Mouse (Mus musculus) gastrocnemius, postnatal 4 days (tissue): ENCODE results near the gene Lsp1. TPM values are rescaled to one million over a fixed set of nuclear protein-coding genes. Genes with fewer than 3 reads are reported as not detected.

Experiments
- DNase-seq, 2 experiments: peaks; one replicate each; pipeline ENCODE4 v3.0.0; 2021 to 2022; ENCODE audit warnings: low spot score in 2 of 2, mixed read lengths in 2 of 2
- total RNA-seq, 2 experiments: library from RNA; stranded (reverse); gene quantifications; 2 replicates each; pipeline ENCODE4 v1.2.3; 2021

Gene Lsp1
- total RNA-seq, 2 experiments from 2014 or later, result 26.3 to 28.7 TPM

- DNase-seq, result no peak
Measured at GRCm38 (mm10) chr7:142475641-142476040, 15.0 kb downstream of the Lsp1 start.

DNA sequence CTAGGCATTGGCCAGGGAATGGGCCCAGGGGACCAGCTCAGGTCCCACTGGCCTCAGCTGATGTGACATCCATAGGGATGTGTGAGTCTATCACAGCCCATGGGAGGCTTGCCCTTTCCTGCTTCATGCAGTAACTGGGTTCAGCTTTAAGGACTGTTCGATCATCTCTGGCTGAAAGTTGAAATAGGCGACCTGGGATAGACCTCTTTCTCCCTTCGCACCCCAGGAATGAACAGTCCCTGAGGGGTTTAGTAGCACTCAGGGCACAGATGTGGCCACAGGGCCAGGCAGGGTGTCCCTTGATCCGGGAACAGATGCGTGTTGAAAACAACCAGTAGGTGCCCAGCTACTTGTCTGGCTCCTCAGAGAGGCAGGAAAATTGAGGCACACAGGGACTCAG is 15.7 kb downstream of the Lsp1 start:
- no peak for DNase-seq

- DNase-seq, result no peak
Measured at GRCm38 (mm10) chr7:142476795-142477452, 16.3 kb downstream of the Lsp1 start.

DNA sequence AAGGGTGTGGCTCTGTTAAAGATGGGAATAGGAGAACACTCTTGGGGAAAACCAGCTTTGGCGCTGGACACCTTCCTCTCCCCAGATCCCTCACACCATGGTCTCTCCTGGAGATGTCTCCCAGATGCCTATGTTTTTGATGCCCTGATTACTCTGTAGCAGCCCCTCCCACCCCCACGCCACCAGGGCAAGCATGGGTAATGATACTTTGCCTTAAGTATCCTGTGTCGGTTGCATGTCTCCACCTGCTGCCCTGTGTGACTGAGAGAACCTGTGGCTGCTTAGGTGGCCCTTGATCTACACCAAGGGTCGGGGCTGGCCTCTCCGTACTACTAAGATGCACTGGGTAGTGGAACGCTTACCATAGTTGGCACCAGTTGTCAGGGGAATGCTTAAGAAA is 17.4 kb downstream of the Lsp1 start:
- DNase-seq, result no peak

- no peak for DNase-seq
Measured at GRCm38 (mm10) chr7:142478574-142478973, 18.0 kb downstream of the Lsp1 start.

- no peak for DNase-seq
Measured at GRCm38 (mm10) chr7:142479307-142479706, 18.7 kb downstream of the Lsp1 start.

- DNase-seq, result no peak
Measured at GRCm38 (mm10) chr7:142479886-142480285, 19.3 kb downstream of the Lsp1 start.

DNA sequence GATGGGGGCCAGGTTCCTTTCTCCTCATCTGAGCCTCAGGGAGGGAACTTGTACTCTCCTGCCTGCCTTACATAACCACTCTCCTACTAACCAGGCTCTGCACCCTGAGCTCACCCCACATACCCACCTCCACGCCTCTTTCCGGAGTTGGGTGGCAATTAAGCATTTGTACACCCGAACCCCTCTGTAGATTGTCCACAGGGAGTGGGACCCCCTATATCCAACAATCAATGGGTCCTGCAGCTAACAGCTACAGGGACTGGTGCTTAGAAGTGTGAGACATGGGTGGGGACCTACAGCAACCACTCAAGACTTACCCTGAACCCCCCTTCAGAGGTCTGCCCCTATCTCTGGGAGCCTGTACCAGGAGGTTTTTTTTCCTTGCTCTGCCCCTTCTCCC is 20.1 kb downstream of the Lsp1 start:
- DNase-seq, result no peak

- peak; percentile 64 to 75 for DNase-seq
Measured at GRCm38 (mm10) chr7:142481186-142481567, 20.6 kb downstream of the Lsp1 start.

GRCm38 (mm10) chr7:142481568-142482255 is 21.1 kb downstream of the Lsp1 start:
- peak; percentile 77 to 87 for DNase-seq

GRCm38 (mm10) chr7:142482256-142482609 is 21.6 kb downstream of the Lsp1 start:
- DNase-seq, result peak in 1 of 2 experiments; percentile 66

GRCm38 (mm10) chr7:142483136-142483535 is 22.5 kb downstream of the Lsp1 start:
- DNase-seq, result peak in 1 of 2 experiments; percentile 60

- DNase-seq, result peak; percentile 79 to 87
Measured at GRCm38 (mm10) chr7:142484780-142485179, 24.2 kb downstream of the Lsp1 start.

DNA sequence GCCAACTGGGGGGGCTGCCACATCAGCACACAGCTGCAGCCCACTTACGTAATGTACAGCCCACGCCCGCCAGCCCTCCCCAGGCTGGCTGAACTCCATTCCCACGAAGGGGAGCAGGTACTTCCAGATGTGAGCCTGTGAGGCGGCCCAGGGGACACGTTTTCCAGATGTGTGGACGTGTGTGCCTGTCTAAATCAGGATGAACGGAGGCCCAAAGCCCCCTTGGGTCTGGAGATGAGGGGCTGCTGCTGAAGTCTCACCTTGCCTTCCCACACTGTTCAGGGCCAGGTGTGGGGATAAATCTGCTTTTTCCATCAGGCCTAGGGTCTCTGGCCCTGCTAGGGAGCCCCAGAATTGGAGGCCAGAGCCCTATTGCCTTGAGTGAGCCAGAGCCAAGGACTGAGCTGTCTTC is 26.1 kb downstream of the Lsp1 start:
- DNase-seq, result peak; percentile 51 to 76

DNA sequence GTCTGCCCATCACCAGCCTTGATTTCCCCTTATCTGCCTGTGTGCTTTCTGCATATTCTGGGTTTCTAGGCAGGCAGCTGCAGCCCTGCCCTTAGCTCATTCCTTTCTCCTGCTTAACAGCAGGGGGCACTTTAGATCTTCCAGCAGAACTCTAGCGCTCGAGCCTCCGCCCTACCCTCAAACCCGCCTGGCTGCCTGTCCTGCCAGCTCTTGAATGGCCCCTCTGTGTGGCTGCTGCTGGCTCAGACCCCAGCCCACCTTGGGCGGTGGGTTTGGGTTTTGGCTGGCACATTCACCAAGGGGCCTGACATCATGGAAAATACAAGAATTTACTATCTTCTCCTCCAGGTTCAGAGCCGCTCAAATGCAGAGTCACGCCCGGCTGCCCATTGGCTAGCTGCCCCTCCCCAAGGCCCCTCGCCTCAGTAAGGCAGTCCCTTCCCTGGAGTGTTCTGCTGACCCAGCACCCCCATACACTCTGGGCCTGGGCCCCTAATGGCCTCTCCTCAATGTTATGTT is 26.8 kb downstream of the Lsp1 start:
- peak in 1 of 2 experiments; percentile 63 for DNase-seq

DNA sequence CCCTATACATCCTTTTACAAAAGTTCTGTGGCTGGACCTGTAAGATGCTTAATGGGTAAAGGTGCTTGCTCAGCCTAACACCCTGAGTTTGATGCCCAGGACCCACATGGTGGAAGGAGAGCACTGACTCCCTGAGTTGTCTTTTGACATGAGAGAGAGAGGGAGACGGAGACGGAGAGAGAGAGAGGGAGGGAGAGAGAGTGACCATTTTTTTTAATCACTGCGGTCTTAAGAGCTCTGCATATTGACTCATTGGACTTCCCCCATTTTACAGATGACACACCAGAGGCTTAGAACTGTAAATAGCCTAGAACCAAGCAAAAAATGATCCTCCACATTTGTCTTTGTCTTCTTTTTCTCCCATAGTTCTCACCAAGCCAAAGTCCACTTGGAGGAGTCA is 27.4 kb downstream of the Lsp1 start:
- no peak for DNase-seq

DNA sequence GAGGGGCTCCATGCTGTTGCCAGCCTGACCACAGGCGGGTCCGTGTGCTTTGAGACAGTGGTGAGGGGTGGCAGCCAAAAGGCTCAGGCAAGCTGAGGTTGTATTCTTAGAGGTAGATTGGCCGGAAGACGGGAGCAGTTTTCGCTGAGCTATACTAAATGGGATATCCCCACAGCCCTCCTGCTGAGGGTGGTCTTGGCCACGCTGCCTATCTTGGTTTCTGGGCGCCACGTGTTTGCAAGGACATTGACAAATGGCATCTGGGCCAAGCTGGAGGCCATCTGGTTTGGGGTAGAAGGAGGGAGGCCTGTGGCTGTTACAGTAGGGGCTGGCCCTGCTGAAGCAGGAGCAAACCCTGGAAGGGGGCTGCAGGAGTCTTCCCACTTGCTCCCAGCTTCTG is 32.9 kb downstream of the Lsp1 start:
- no peak for DNase-seq

GRCm38 (mm10) chr7:142496158-142496557 is 35.5 kb downstream of the Lsp1 start:
- no peak for DNase-seq

GRCm38 (mm10) chr7:142496800-142497199 is 36.2 kb downstream of the Lsp1 start:
- DNase-seq, result no peak

DNA sequence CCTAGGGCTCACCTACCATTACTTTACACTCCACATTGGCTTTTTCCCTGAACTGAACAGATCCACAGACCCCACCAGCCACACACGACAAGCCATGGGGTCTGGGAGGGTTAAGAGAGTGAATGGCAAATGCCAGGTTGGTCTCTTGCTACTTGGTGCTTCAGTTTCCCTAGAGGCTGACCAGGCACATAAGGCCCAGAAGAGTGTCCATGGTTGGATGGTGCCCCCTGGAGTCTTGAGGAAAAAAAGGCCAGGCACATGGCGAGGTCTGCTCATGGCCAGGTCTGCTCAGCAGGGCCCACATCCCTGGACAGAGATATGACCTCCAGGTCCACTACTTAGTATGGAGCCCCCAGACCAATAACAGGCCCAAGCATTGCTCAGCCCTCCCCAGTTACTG is 37.2 kb downstream of the Lsp1 start:
- no peak for DNase-seq

DNA sequence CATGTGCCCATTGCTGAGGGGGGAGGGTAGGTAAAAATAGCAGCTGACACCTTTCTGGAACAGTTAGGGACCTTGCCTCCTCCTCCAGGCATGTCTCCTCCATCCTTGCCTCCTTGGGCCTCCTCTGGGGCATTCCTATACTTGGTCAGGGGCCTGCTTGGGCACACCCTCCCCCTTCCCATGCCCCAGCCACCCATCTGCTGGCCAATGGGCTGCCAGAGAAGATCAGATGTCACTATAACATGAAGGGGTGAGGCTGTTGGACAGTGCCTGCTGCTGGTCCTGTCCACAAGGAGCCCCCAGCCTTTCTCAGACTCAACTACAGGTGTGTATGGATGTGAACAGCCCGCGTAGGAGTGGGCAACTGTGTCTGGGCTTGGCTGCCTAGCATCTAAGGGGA is 38.0 kb downstream of the Lsp1 start, which contains the start of gene Tnnt3:
Gene Tnnt3, plus strand, starts transcription at position 262 of the 400 bp plus-strand sequence.
- no peak for DNase-seq

DNA sequence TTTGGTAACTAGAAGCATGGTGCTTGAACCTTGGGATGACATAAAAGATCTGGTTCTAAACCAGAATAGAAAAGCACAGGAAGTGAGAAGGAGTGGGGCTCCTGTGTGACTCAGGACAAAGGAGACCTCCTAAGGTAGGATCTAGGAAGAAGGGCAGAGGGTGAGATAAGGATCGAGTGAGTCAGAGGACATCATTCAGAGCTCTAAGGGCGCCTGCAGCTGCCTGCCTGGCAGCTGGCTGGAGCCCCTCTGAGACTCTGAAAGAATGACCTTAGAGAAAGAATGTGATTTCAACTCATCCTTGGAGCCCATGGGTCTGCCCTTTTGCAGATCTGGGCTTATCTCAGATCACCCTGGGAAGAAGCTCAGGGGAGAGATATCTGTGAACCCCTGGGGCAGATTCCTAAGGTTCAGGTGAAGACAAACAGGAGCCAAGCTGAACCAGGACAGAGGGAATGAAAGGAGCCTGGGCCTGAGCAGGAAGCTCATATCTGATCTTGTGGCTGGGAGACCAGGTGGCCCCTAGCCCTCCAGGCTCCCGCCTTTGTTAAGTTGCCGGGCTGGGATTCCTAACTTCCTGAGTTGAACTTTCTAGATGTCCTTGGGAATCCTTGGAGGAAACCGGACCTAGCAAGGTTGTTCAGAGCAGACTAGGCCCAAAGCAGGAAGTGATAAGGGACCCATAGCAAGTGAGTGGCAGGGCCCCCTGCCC is 38.6 kb downstream of the Lsp1 start:
- no peak for DNase-seq
